Mouse (Mus musculus) embryonic fibroblast, embryonic 13.5 days (primary cell): ENCODE measurements around the gene Klhl22. TPM values are rescaled to one million over a fixed set of nuclear protein-coding genes. Genes with fewer than 3 reads are reported as not detected.

Experiments
- H3K27ac ChIP-seq: 2 replicates; pipeline ENCODE4 v1.5.1; 2012; ENCODE audit warnings: low read length, control low read depth, inconsistent platforms; ENCODE audit not compliant: insufficient read depth
- H3K4me1 ChIP-seq: 2 replicates; pipeline ENCODE4 v1.6.1; 2011; ENCODE audit warnings: low read length; ENCODE audit not compliant: control insufficient read depth, insufficient read depth
- H3K4me3 ChIP-seq: 2 replicates; pipeline ENCODE4 v1.5.1; 2011; ENCODE audit warnings: mild to moderate bottlenecking, control low read depth, low read length; ENCODE audit not compliant: insufficient read depth
- CTCF ChIP-seq: IDR thresholded peaks from 2 replicates; pipeline ENCODE4 v1.5.1; 2011; ENCODE audit warnings: mild to moderate bottlenecking, control low read depth, low read length, moderate library complexity, borderline replicate concordance; ENCODE audit not compliant: insufficient read depth
- POLR2A ChIP-seq: IDR thresholded peaks from 2 replicates; pipeline ENCODE4 v1.6.1; 2011; ENCODE audit warnings: low read depth, mild to moderate bottlenecking, control low read depth, low read length, moderate library complexity
- polyA plus RNA-seq: library from polyadenylated mRNA; stranded (reverse); fragments of >200 nt; gene quantifications from 2 replicates; pipeline ENCODE4 v1.2.4, GENCODE M21; 2011; ENCODE audit warnings: low read depth; ENCODE audit not compliant: missing spikeins, insufficient read length

Klhl22 gene
- 53.4 and 63.8 TPM in 2 replicates for polyA plus RNA-seq

DNA sequence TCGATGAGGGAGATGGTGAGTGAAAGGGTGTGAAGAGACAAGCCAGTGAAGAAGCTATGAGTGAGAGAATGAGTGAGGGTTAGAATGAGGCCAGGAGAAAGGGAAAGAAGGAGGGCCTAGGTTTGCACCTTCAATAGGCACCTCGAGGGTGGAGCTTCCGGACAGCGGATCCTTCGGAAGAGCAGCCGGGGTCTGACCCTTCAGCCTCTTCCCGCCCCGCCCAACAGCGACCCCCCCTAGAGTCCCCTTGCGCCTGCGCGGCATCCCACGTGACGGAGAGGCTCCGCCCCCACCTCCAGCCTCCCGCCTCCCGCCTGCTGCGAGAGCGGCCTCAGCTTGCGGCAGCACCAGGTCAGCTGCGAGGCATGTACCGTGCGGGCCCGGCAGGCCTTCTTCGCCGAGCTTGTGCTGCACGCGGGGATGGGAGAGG is at the start of gene Klhl22:
Gene Klhl22 (plus strand): TSS at position 275 of the 430 bp plus-strand sequence.
- H3K27ac ChIP-seq: no peak within 1 kb of the TSS
- peak within 1 kb of the TSS; percentile 51 for H3K4me3 ChIP-seq
- peak; percentile 97 for TF ChIP-seq POLR2A
- TF ChIP-seq CTCF: no peak
- H3K4me1 ChIP-seq: peaks cover 12% of the 10 kb centered on the region

- Histone ChIP-seq H3K4me3 (no peak overlapping the region), H3K27ac (no peak overlapping the region), H3K4me1 (peaks cover 3% of the 10 kb centered on the region; the same call in 1 of the 2 replicates)
- TF ChIP-seq POLR2A (no peak), CTCF (no peak)
Measured at GRCm38 (mm10) chr16:17717791-17718190, 41.6 kb upstream of the Klhl22 start.

DNA sequence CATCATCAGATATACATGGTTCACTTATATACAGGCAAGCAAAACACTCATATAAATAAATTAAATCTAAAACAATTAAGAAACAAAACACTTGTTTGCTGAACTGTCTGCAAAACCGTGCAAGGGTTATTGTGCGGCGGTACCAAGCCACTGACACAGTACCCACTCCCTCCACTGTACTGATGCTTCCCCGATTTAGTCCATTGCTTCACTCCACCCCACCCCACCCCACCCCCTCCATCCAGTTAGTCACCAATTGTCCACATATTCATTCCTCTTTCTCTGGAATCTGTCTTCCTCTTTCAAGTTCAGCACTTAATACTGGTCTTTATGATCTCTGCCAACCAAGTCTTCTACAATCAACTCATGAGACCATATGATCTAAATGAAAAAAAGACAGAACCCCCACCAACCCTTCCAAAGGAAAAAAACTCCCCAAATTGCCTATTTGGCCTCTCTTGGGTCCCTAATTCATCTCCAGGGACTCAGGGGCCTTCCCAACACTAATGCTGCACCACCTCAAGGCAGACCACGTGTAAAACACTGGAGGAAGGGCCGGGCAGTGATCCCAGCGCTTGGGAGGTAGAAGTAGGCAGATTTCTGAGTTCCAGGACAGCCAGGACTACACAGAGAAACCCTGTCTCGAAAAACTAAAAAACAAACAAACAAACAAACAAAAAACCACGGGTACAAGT is 38.2 kb upstream of the Klhl22 start:
- TF ChIP-seq POLR2A (no peak), CTCF (no peak)
- peak overlapping the region; percentile 98 for H3K4me3 ChIP-seq
- H3K27ac ChIP-seq: peak overlapping the region; percentile 100; the same call in 1 of the 2 replicates
- peaks cover 3% of the 10 kb centered on the region; the same call in 1 of the 2 replicates for H3K4me1 ChIP-seq

DNA sequence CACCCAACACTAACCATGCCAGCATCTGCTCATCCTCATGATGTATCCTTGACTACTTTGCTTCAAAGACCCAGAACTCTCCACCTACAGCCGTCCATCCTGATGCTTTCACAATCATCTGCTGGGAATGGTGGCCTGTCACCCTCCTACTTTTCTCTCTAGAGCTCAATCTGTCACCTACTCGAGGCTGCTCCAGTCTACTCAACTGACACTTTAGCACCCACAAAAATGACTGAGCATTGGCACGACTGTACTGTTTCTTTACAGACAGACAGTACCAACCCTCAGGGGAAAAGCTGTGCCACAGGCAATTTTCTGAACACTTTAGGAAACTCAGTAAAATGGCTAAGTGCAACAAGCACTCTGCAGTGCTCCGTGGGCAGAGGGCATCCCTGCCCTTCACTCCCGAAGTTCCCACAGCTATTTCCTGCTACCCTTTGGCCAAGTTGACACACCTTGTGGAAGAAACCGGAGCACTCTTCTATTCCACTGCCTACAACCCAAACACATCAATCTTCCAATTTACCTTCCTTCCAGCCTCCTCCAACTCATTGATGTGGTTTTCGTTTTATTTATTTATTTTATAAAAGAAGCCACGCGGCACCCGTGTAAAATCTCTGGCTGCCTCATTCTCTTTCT is 37.5 kb upstream of the Klhl22 start:
- no peak for TF ChIP-seq CTCF
- TF ChIP-seq POLR2A: no peak
- Histone ChIP-seq H3K4me3 (peak overlapping the region; percentile 98), H3K27ac (peak overlapping the region; percentile 100), H3K4me1 (peaks cover 4% of the 10 kb centered on the region; the same call in 1 of the 2 replicates)

- peaks cover 6% of the 10 kb centered on the region; the same call in 1 of the 2 replicates for H3K4me1 ChIP-seq
Measured at GRCm38 (mm10) chr16:17722461-17723324, 36.7 kb upstream of the Klhl22 start.

GRCm38 (mm10) chr16:17723325-17723626 is 36.1 kb upstream of the Klhl22 start:
- Histone ChIP-seq H3K4me3 (no peak overlapping the region), H3K27ac (no peak overlapping the region), H3K4me1 (peaks cover 6% of the 10 kb centered on the region; the same call in 1 of the 2 replicates)
- TF ChIP-seq POLR2A: no peak
- TF ChIP-seq CTCF: no peak

More at GRCm38 (mm10) chr16:17722461-17723324, 36.7 kb upstream of the Klhl22 start:
- peak overlapping the region; percentile 100 for H3K27ac ChIP-seq
- peak; percentile 22; the same call in 1 of the 2 replicates for TF ChIP-seq CTCF
- TF ChIP-seq POLR2A: peak; percentile 64
- H3K4me3 ChIP-seq: peak overlapping the region; percentile 98

GRCm38 (mm10) chr16:17724448-17724847 is 35.0 kb upstream of the Klhl22 start:
- no peak for TF ChIP-seq POLR2A
- no peak for TF ChIP-seq CTCF
- H3K4me1 ChIP-seq: peaks cover 6% of the 10 kb centered on the region; the same call in 1 of the 2 replicates
- no peak overlapping the region for H3K4me3 ChIP-seq
- H3K27ac ChIP-seq: no peak overlapping the region

DNA sequence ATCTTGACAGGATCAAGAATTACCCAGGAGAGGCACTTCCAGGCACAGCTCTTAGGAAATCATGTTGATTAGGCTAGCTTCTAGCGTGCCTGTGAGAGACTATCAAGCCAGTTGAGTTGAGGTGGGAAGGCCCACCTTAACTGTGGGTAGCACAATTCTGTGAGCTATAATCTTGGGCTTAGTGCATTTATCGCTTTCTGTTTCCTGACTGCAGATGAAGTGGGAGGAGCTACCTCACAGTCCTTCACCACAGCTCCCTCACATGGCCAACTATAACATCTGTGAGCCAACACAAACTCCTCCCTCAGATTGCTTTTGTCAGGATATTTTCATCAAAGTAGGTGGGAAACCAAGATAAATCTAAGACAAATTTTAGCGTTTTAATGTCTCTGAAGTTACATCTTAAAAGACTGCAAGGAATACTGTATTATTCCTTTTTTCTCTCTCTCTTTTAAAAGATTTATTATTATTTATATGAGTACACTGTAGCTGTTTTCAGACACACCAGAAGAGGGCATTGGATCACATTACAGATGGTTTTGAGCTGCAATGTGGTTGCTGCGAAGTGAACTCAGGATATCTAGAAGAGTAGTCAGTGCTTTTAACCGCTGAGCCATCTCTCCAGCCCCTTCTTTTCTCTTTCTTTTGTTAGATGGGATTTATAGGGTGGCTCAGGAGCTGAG is 32.1 kb upstream of the Klhl22 start:
- peaks cover 10% of the 10 kb centered on the region for H3K4me1 ChIP-seq
- no peak overlapping the region for H3K4me3 ChIP-seq
- no peak overlapping the region for H3K27ac ChIP-seq
- TF ChIP-seq POLR2A: no peak
- TF ChIP-seq CTCF: peak; percentile 47; the same call in 1 of the 2 replicates

DNA sequence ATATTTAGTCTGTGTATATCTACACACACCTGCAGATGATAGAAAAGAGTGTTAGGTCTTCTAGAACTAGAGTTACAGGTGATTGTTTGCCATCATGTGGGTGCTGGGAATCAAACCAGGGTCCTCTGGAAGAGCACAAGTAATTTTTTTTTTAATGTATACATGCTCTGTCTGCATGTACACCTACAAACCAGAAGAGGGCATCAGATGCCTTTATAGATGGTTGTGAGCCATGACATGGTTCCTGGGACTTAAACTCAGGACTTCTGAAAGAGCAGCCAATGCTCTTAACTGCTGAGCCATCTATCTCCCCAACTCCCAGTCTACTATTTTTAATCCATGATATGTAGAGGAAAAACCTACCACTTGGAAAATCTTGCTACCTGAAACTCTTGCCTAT is 29.4 kb upstream of the Klhl22 start:
- Histone ChIP-seq H3K4me1 (peaks cover 12% of the 10 kb centered on the region), H3K4me3 (no peak overlapping the region), H3K27ac (no peak overlapping the region)
- no peak for TF ChIP-seq CTCF
- TF ChIP-seq POLR2A: no peak
